Comparison of ENCODE assay signal across 8 mouse cellular contexts in genomic region chr11:120098588-120099511, GRCm38 (mm10). TPM values are rescaled to one million over a fixed set of nuclear protein-coding genes. Genes with fewer than 3 reads are reported as not detected.
DNase-seq lines count a peak whose midpoint lies in the region; ATAC-seq lines count a peak whose summit lies in the region.

Gene Tepsin (minus strand): TSS chr11:120098731.
Gene Ndufaf8 (plus strand): TSS chr11:120098928.

- WGBS in hindbrain, embryonic 15.5 days, result under 1% methylated on average over 77 of the region's 77 CpGs

- H3K27me3 ChIP-seq in hindbrain, embryonic 15.5 days, result no peaks in the 10 kb centered on the region

- peak within 1 kb of the TSS; percentile 89 for H3K9ac ChIP-seq in hindbrain, embryonic 15.5 days

- peak within 1 kb of the TSS; percentile 87 for H3K4me2 ChIP-seq in hindbrain, embryonic 15.5 days

- peak within 1 kb of the TSS; percentile 91 for H3K27ac ChIP-seq in hindbrain, embryonic 15.5 days (replicated peaks)

- H3K36me3 ChIP-seq in hindbrain, embryonic 15.5 days, result peaks cover 2% of the 10 kb centered on the region; the same call in 1 of the 2 replicates

- H3K4me1 ChIP-seq in hindbrain, embryonic 15.5 days (replicated peaks), result peaks cover 27% of the 10 kb centered on the region

- peak; percentile 99 for DNase-seq in T-cell, adult 2 months (ENCODE audit: low spot score)
- DNase-seq in cerebellum, postnatal 36 days, result peak; percentile 96 to 100
- peak; percentile 100 for DNase-seq in frontal cortex, postnatal 36 days (ENCODE audit: low spot score in 2 of 2)
- DNase-seq in left cerebral cortex, adult 11 months (ENCODE audit: low spot score), result peak; percentile 99
- DNase-seq in lung, postnatal 4 days, result peak; percentile 98 to 100
- peak; percentile 97 for DNase-seq in retina, postnatal 7 days (ENCODE audit: low read depth, low spot score)
- DNase-seq in urinary bladder, adult 2 months (ENCODE audit: low spot score), result peak; percentile 99

- peak within 1 kb of the TSS; percentile 74 for H3K4me3 ChIP-seq in hindbrain, embryonic 15.5 days

- peak; percentile 97 for ATAC-seq in hindbrain, embryonic 15.5 days (ENCODE audit: low FRiP score, low read depth)

- H3K9me3 ChIP-seq in hindbrain, embryonic 15.5 days, result no peaks in the 10 kb centered on the region

RNA-seq across cellular contexts. Expression of gene Tepsin, which starts in this region (rescaled TPM):
- 22.0 and 25.5 TPM in 2 replicates for polyA plus RNA-seq in hindbrain, embryonic 15.5 days (2015; fragmentation: Nextera tagmentation; extraction: Ambion mirVana)
- 36.5 and 38.5 TPM in 2 replicates for polyA plus RNA-seq in urinary bladder, adult 2 months (2012; rRNA removed)

RNA-seq across cellular contexts. Expression of gene Ndufaf8, which starts in this region (rescaled TPM):
- 56.4 and 57.9 TPM in 2 replicates for polyA plus RNA-seq in hindbrain, embryonic 15.5 days (2015; fragmentation: Nextera tagmentation; extraction: Ambion mirVana)
- 47.2 and 49.0 TPM in 2 replicates for polyA plus RNA-seq in urinary bladder, adult 2 months (2012; rRNA removed)

Comparison
In these comparisons a context has a peak if more than half of its experiments do, and no peak if none do; other contexts are left out.
1. Peak in every context shown above with its lines: DNase-seq, ATAC-seq, H3K4me3 ChIP-seq and H3K27ac ChIP-seq.